Mouse (Mus musculus) olfactory bulb, adult 2 months (tissue): ENCODE results near the gene Gm11011.

ENCODE experiments used
- CTCF ChIP-seq: fragments of 200-500 bp; IDR thresholded peaks from 2 replicates; pipeline ENCODE4 v1.5.1; 2012; ENCODE audit warnings: low read depth, mild to moderate bottlenecking, low read length, moderate library complexity; ENCODE audit not compliant: insufficient read depth
- POLR2A ChIP-seq: fragments of 200-500 bp; IDR thresholded peaks from 2 replicates; pipeline ENCODE4 v1.6.1; 2012; ENCODE audit warnings: mild to moderate bottlenecking, low read depth, low read length, moderate library complexity; ENCODE audit not compliant: insufficient read depth

GRCm38 (mm10) chr2:169636414-169636813 lies 48.9 kb upstream of the Gm11011 start:
- TF ChIP-seq POLR2A: no peak
- no peak for TF ChIP-seq CTCF
